11 mouse cellular contexts compared by ENCODE assay signal in genomic region chr7:70347618-70347958, GRCm38 (mm10). TPM values are rescaled to one million over a fixed set of nuclear protein-coding genes. Genes with fewer than 3 reads are reported as not detected.
DNase-seq lines count a peak whose midpoint lies in the region; ATAC-seq lines count a peak whose summit lies in the region.
"Had no signal": no experiment of that assay in that cellular context is flagged by ENCODE, and none has a peak within 500 bp of the region (broad histone marks: within the 10 kb centered on the region; RNA-seq: fewer than 3 reads in every experiment).

No protein-coding gene starts in this region.

- no peak overlapping the region for H3K4me3 ChIP-seq in heart, embryonic 12.5 days
- peak overlapping the region; percentile 95 for H3K4me3 ChIP-seq in embryonic facial prominence, embryonic 10.5 days
- peak overlapping the region; percentile 93 for H3K4me3 ChIP-seq in hindbrain, embryonic 10.5 days
- peak overlapping the region; percentile 89 for H3K4me3 ChIP-seq in midbrain, embryonic 10.5 days
- H3K4me3 ChIP-seq: erythroblast, embryonic 14.5 days had no signal

- no peak for ATAC-seq in heart, embryonic 12.5 days (ENCODE audit: insufficient number of reproducible peaks, low FRiP score)
- no peak for ATAC-seq in inflammation-experienced regulatory T-cells, adult 6 months

- no peak overlapping the region for H3K9ac ChIP-seq in heart, embryonic 12.5 days

- no peaks in the 10 kb centered on the region for H3K36me3 ChIP-seq in heart, embryonic 12.5 days
- peaks cover 23% of the 10 kb centered on the region for H3K36me3 ChIP-seq in embryonic facial prominence, embryonic 10.5 days (replicated peaks)
- H3K36me3 ChIP-seq in hindbrain, embryonic 10.5 days: no peaks in the 10 kb centered on the region
- H3K36me3 ChIP-seq in midbrain, embryonic 10.5 days: no peaks in the 10 kb centered on the region

- H3K9me3 ChIP-seq in heart, embryonic 12.5 days (replicated peaks): no peaks in the 10 kb centered on the region
- H3K9me3 ChIP-seq in embryonic facial prominence, embryonic 10.5 days: no peaks in the 10 kb centered on the region
- H3K9me3 ChIP-seq in hindbrain, embryonic 10.5 days: no peaks in the 10 kb centered on the region
- H3K9me3 ChIP-seq in midbrain, embryonic 10.5 days (replicated peaks): no peaks in the 10 kb centered on the region

- WGBS in heart, embryonic 12.5 days: 16% methylated on average over 14 of the region's 14 CpGs
- 11% methylated on average over 14 of the region's 14 CpGs for WGBS in embryonic facial prominence, embryonic 10.5 days
- 5% methylated on average over 14 of the region's 14 CpGs for WGBS in hindbrain, embryonic 10.5 days
- WGBS in midbrain, embryonic 10.5 days: 4% methylated on average over 14 of the region's 14 CpGs

- peak overlapping the region; percentile 42; the same call in 1 of the 2 replicates for H3K4me2 ChIP-seq in heart, embryonic 12.5 days

- DNase-seq in heart, postnatal 10 days: no peak
- DNase-seq in embryonic facial prominence, embryonic 10.5 days (ENCODE audit: low spot score): no peak
- no peak for DNase-seq in hindbrain, embryonic 10.5 days (ENCODE audit: low spot score)
- peak; percentile 50 for DNase-seq in midbrain, embryonic 10.5 days (ENCODE audit: low spot score)
- DNase-seq in frontal cortex, adult 2 months (ENCODE audit: extremely low spot score in 1 of 2, low spot score in 1 of 2): no peak
- DNase-seq in cerebellum, postnatal 25 days: no peak
- DNase-seq: adrenal gland, postnatal 25 days had no signal

- no peak overlapping the region for H3K27ac ChIP-seq in heart, embryonic 12.5 days (ENCODE audit: poor library complexity, severe bottlenecking)
- peak overlapping the region; percentile 99 for H3K27ac ChIP-seq in embryonic facial prominence, embryonic 10.5 days (replicated peaks)
- peak overlapping the region; percentile 98 for H3K27ac ChIP-seq in hindbrain, embryonic 10.5 days
- peak overlapping the region; percentile 99 for H3K27ac ChIP-seq in midbrain, embryonic 10.5 days (replicated peaks)

- H3K27me3 ChIP-seq in heart, embryonic 12.5 days (replicated peaks): peaks cover 68% of the 10 kb centered on the region
- peaks cover 60% of the 10 kb centered on the region for H3K27me3 ChIP-seq in embryonic facial prominence, embryonic 10.5 days (replicated peaks; ENCODE audit: low read depth, poor library complexity, severe bottlenecking)
- H3K27me3 ChIP-seq in hindbrain, embryonic 10.5 days (ENCODE audit: insufficient read depth, poor library complexity, severe bottlenecking): peaks cover 74% of the 10 kb centered on the region
- H3K27me3 ChIP-seq in midbrain, embryonic 10.5 days (ENCODE audit: low read depth, poor library complexity, severe bottlenecking): peaks cover 85% of the 10 kb centered on the region
- H3K27me3 ChIP-seq: CH12.LX had no signal

- intact Hi-C loops in heart, postnatal 10 days (cut with DNase I): loop anchor here (5.0 kb wide), 3 partner anchors 885 to 1800 kb away; no protein-coding TSS in a partner anchor

- H3K4me1 ChIP-seq in heart, embryonic 12.5 days (replicated peaks): peaks cover 29% of the 10 kb centered on the region
- peaks cover 92% of the 10 kb centered on the region for H3K4me1 ChIP-seq in embryonic facial prominence, embryonic 10.5 days
- H3K4me1 ChIP-seq in hindbrain, embryonic 10.5 days (replicated peaks): peaks cover 91% of the 10 kb centered on the region
- H3K4me1 ChIP-seq in midbrain, embryonic 10.5 days: peaks cover 95% of the 10 kb centered on the region

RNA-seq across cellular contexts. Expression of gene Nr2f2, which starts 18.9 kb away (rescaled TPM):
- 26.5 and 27.7 TPM in 2 replicates for polyA plus RNA-seq in heart, embryonic 12.5 days (2016; fragmentation: Nextera tagmentation; extraction: Ambion mirVana)
- total RNA-seq in heart, postnatal 10 days (2021): 10 to 100 TPM; 25.2 to 30.0 TPM
- polyA plus RNA-seq in embryonic facial prominence, embryonic 10.5 days (2016; fragmentation: Nextera tagmentation; extraction: Ambion mirVana): 89.7 and 99.8 TPM in 2 replicates
- 83.4 and 86.4 TPM in 2 replicates for polyA plus RNA-seq in hindbrain, embryonic 10.5 days (2016; fragmentation: Nextera tagmentation; extraction: Ambion mirVana)
- 86.8 and 89.2 TPM in 2 replicates for polyA plus RNA-seq in midbrain, embryonic 10.5 days (2016; fragmentation: Nextera tagmentation; extraction: Ambion mirVana)
- polyA plus RNA-seq in inflammation-experienced regulatory T-cells, adult 6 months (2017; shearing (Covaris generic)): under 1 TPM in 1 of 3 experiments, not detected in 2; 0.32 TPM
- 29.0 and 30.2 TPM in 2 replicates for polyA plus RNA-seq in frontal cortex, adult 2 months (2012; rRNA removed)
- total RNA-seq: CH12.LX had no signal
- polyA plus RNA-seq: erythroblast, embryonic 14.5 days had no signal

Comparison
In these comparisons a context has a peak if more than half of its experiments do, and no peak if none do; other contexts are left out.
1. RNA of gene Nr2f2, which starts 18.9 kb away (polyA plus RNA-seq): 89.7 to 99.8 TPM in embryonic facial prominence, embryonic 10.5 days, 86.8 to 89.2 TPM in midbrain, embryonic 10.5 days, 83.4 to 86.4 TPM in hindbrain, embryonic 10.5 days, 29.0 to 30.2 TPM in frontal cortex, adult 2 months and 26.5 to 27.7 TPM in heart, embryonic 12.5 days; 0.32 TPM in inflammation-experienced regulatory T-cells, adult 6 months; every median in the first group is over 10 times any median in the second.